11 mouse cellular contexts compared by ENCODE assay signal in the genomic region with DNA sequence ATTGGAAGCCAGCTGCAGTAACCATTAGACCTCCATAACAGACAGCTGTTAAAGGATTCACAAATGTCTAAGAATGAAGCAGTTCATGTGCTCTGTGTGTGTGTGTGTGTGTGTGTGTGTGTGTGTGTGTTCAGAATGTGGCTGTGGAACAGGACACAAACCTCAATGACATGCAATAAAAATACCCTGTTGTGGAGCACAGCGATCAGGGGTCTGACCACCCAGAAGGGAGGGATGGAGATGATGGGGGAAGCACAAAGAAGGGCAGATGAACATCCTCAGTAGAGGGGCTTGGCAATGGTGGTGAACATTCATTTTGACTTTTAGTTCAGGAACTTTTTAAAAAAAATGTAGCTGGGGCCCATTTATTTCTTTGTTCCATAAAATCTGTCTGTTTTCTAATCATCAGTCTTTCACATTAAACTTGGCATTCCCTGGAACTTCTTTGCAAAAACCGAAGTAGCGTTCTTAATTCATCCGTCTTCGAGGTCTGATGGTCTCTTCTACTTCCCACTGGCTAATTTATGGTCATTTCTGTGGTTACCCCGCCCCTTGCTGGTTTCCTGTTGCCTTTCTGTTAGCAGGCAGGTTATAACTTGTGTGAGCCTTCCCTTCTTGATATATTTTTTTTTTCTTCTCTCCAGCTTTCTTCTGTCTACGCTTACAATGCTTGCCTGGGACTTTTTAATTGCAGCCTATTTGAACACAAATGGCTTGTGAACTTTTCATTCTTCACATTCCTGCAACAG.
A peak's percentile ranks its signal among the peaks of the same experiment; 100 is the strongest.
DNase-seq lines count a peak whose midpoint lies in the region; ATAC-seq and TF ChIP-seq lines count a peak whose summit lies in the region.
"Had no signal": no experiment of that assay in that cellular context is flagged by ENCODE, and none has a peak within 500 bp of the region (broad histone marks: within the 10 kb centered on the region; RNA-seq: fewer than 3 reads in every experiment).

No protein-coding gene starts in this region.

- H3K4me2 ChIP-seq in hindbrain, embryonic 13.5 days: peak overlapping the region; percentile 9; the same call in 1 of the 2 replicates
- H3K4me2 ChIP-seq in hindbrain, embryonic 12.5 days (replicated peaks): no peak overlapping the region
- peak overlapping the region; percentile 20 for H3K4me2 ChIP-seq in hindbrain, embryonic 16.5 days (ENCODE audit: low read length)
- peak overlapping the region; percentile 32 for H3K4me2 ChIP-seq in limb, embryonic 12.5 days

- no peak for ATAC-seq in hindbrain, embryonic 13.5 days (ENCODE audit: low FRiP score)
- ATAC-seq in hindbrain, embryonic 12.5 days (ENCODE audit: low FRiP score): no peak
- no peak for ATAC-seq in hindbrain, embryonic 16.5 days
- ATAC-seq in limb, embryonic 12.5 days (ENCODE audit: insufficient number of reproducible peaks, insufficient read depth, low FRiP score, low TSS enrichment, low read depth): no peak
- ATAC-seq: inflammation-experienced regulatory T-cells, adult 6 months had no signal

- TF ChIP-seq POLR2A in thymus, adult 2 months (IDR thresholded peaks at IDR 0.05; ENCODE audit: control insufficient read depth, extremely low read depth, insufficient read depth, low read length, poor library complexity): no peak

- H3K27me3 ChIP-seq in hindbrain, embryonic 13.5 days: no peaks in the 10 kb centered on the region
- H3K27me3 ChIP-seq in hindbrain, embryonic 12.5 days: no peaks in the 10 kb centered on the region
- no peaks in the 10 kb centered on the region for H3K27me3 ChIP-seq in hindbrain, embryonic 16.5 days (replicated peaks; ENCODE audit: control insufficient read depth, insufficient read depth, low read length)
- H3K27me3 ChIP-seq in limb, embryonic 12.5 days: no peaks in the 10 kb centered on the region
- H3K27me3 ChIP-seq in thymus, adult 2 months (ENCODE audit: control insufficient read depth, insufficient read depth, low read length): no peaks in the 10 kb centered on the region

- peaks cover 13% of the 10 kb centered on the region for H3K4me1 ChIP-seq in hindbrain, embryonic 13.5 days (replicated peaks)
- H3K4me1 ChIP-seq in hindbrain, embryonic 12.5 days: no peaks in the 10 kb centered on the region
- H3K4me1 ChIP-seq in hindbrain, embryonic 16.5 days (ENCODE audit: control insufficient read depth, insufficient read depth, low read depth, low read length): peaks cover 4% of the 10 kb centered on the region
- peaks cover 19% of the 10 kb centered on the region for H3K4me1 ChIP-seq in limb, embryonic 12.5 days (replicated peaks)
- no peaks in the 10 kb centered on the region for H3K4me1 ChIP-seq in thymus, adult 2 months (replicated peaks; ENCODE audit: control insufficient read depth, insufficient read depth, low read length)

- H3K36me3 ChIP-seq in hindbrain, embryonic 13.5 days: no peaks in the 10 kb centered on the region
- H3K36me3 ChIP-seq in hindbrain, embryonic 12.5 days: no peaks in the 10 kb centered on the region
- H3K36me3 ChIP-seq in hindbrain, embryonic 16.5 days (ENCODE audit: control insufficient read depth, insufficient read depth, low read length): no peaks in the 10 kb centered on the region
- no peaks in the 10 kb centered on the region for H3K36me3 ChIP-seq in limb, embryonic 12.5 days
- H3K36me3 ChIP-seq in thymus, adult 2 months (ENCODE audit: control insufficient read depth, insufficient read depth, low read length): no peaks in the 10 kb centered on the region

- peak; percentile 14 for DNase-seq in Muller cell, postnatal 12 days (ENCODE audit: inconsistent ontology term)
- DNase-seq in thymus, adult 2 months: no peak
- no peak for DNase-seq in right cerebral cortex, postnatal 36 days (ENCODE audit: low spot score in 2 of 2)
- DNase-seq in retina, postnatal 1 day: no peak
- DNase-seq: gastrocnemius, postnatal 25 days had no signal

- WGBS in hindbrain, embryonic 13.5 days: 63% methylated on average over 7 of the region's 7 CpGs
- WGBS in hindbrain, embryonic 12.5 days: 55% methylated on average over 7 of the region's 7 CpGs
- 53% methylated on average over 7 of the region's 7 CpGs for WGBS in hindbrain, embryonic 16.5 days
- WGBS in limb, embryonic 12.5 days: 30% methylated on average over 7 of the region's 7 CpGs
- 13% methylated on average over 7 of the region's 7 CpGs for WGBS in thymus, adult 2 months

- H3K9ac ChIP-seq in hindbrain, embryonic 13.5 days: no peak overlapping the region
- no peak overlapping the region for H3K9ac ChIP-seq in hindbrain, embryonic 12.5 days
- no peak overlapping the region for H3K9ac ChIP-seq in hindbrain, embryonic 16.5 days (ENCODE audit: low read depth, low read length)
- H3K9ac ChIP-seq in limb, embryonic 12.5 days (replicated peaks): no peak overlapping the region

- no peaks in the 10 kb centered on the region for H3K9me3 ChIP-seq in hindbrain, embryonic 13.5 days
- H3K9me3 ChIP-seq in hindbrain, embryonic 12.5 days (replicated peaks): no peaks in the 10 kb centered on the region
- H3K9me3 ChIP-seq in hindbrain, embryonic 16.5 days (ENCODE audit: control insufficient read depth, low read length): no peaks in the 10 kb centered on the region
- H3K9me3 ChIP-seq in limb, embryonic 12.5 days: no peaks in the 10 kb centered on the region

- TF ChIP-seq CTCF in thymus, adult 2 months (IDR thresholded peaks at IDR 0.05; ENCODE audit: borderline replicate concordance, control insufficient read depth, extremely low read depth, insufficient read depth, low read length, poor library complexity): no peak

- peak overlapping the region; percentile 40; the same call in 1 of the 2 replicates for H3K27ac ChIP-seq in hindbrain, embryonic 13.5 days
- H3K27ac ChIP-seq in hindbrain, embryonic 12.5 days: no peak overlapping the region
- peak overlapping the region; percentile 21; the same call in 1 of the 2 replicates for H3K27ac ChIP-seq in hindbrain, embryonic 16.5 days (ENCODE audit: low read depth, low read length)
- peak overlapping the region; percentile 82 for H3K27ac ChIP-seq in limb, embryonic 12.5 days
- no peak overlapping the region for H3K27ac ChIP-seq in thymus, adult 2 months (ENCODE audit: control insufficient read depth, insufficient read depth, low read length)
- H3K27ac ChIP-seq: macrophage had no signal

- H3K4me3 ChIP-seq in hindbrain, embryonic 13.5 days: no peak overlapping the region
- no peak overlapping the region for H3K4me3 ChIP-seq in hindbrain, embryonic 12.5 days
- no peak overlapping the region for H3K4me3 ChIP-seq in hindbrain, embryonic 16.5 days (ENCODE audit: low read length)
- H3K4me3 ChIP-seq in limb, embryonic 12.5 days (replicated peaks): no peak overlapping the region
- no peak overlapping the region for H3K4me3 ChIP-seq in thymus, adult 2 months (ENCODE audit: control insufficient read depth, insufficient read depth, low read length)

Comparison
In these comparisons a context has a peak if more than half of its experiments do, and no peak if none do; other contexts are left out.
1. H3K27ac ChIP-seq: peak in hindbrain, embryonic 13.5 days (single experiment), hindbrain, embryonic 16.5 days (single experiment) and limb, embryonic 12.5 days (single experiment); none in hindbrain, embryonic 12.5 days (single experiment) and thymus, adult 2 months (single experiment).